Mouse (Mus musculus) G1E (cell line): ENCODE data around the gene Xylt1. TPM values are rescaled to one million over a fixed set of nuclear protein-coding genes. Genes with fewer than 3 reads are reported as not detected.

Experiments
- ATAC-seq: 2 replicates; pipeline ENCODE4 v1.8.0; 2016; ENCODE audit warnings: mild to moderate bottlenecking; ENCODE audit not compliant: insufficient number of reproducible peaks, poor library complexity, low FRiP score, severe bottlenecking; ENCODE audit errors: extremely low read depth
- DNase-seq: peaks from one replicate; pipeline ENCODE4 v3.0.0; 2012; ENCODE audit warnings: low spot score
- H3K27me3 ChIP-seq: 2 replicates; pipeline ENCODE4 v1.6.1; 2012; ENCODE audit warnings: mild to moderate bottlenecking, low read length, inconsistent platforms; ENCODE audit not compliant: insufficient read depth
- H3K36me3 ChIP-seq: replicated peaks from 2 replicates; pipeline ENCODE3; 2012; ENCODE audit warnings: mild to moderate bottlenecking, inconsistent platforms
- H3K4me1 ChIP-seq: 2 replicates; pipeline ENCODE4 v1.6.1; 2012; ENCODE audit warnings: low read depth, low read length, inconsistent platforms, mixed read lengths; ENCODE audit not compliant: insufficient read depth
- H3K4me3 ChIP-seq: 2 replicates; pipeline ENCODE4 v1.5.1; 2012; ENCODE audit warnings: low read depth, mild to moderate bottlenecking, inconsistent platforms, low read length, moderate library complexity, mixed read lengths
- H3K9me3 ChIP-seq: replicated peaks from 2 replicates; pipeline ENCODE4 v1.6.1; 2012; ENCODE audit warnings: inconsistent platforms
- CTCF ChIP-seq: IDR thresholded peaks from 2 replicates; pipeline ENCODE4 v1.5.1; 2012; ENCODE audit warnings: low read depth, low read length, inconsistent platforms, mixed read lengths
- GATA1 ChIP-seq: IDR thresholded peaks from 2 replicates; pipeline ENCODE4 v1.6.1; 2012; ENCODE audit warnings: borderline replicate concordance, low read length, inconsistent platforms, mixed read lengths
- GATA2 ChIP-seq: IDR thresholded peaks from 2 replicates; pipeline ENCODE4 v1.6.1; 2012; ENCODE audit warnings: low read depth, low read length, inconsistent platforms, borderline replicate concordance
- POLR2AphosphoS5 ChIP-seq: IDR thresholded peaks from 2 replicates; pipeline ENCODE4 v1.6.1; 2012; ENCODE audit warnings: low read depth, low read length, inconsistent platforms; ENCODE audit not compliant: insufficient replicate concordance
- TAL1 ChIP-seq: conservative IDR thresholded peaks from 2 replicates; pipeline ENCODE4 v1.6.1; 2012; ENCODE audit warnings: low read depth, low read length, inconsistent platforms, mixed read lengths
- polyA plus RNA-seq: library from polyadenylated mRNA; stranded (reverse); fragments of >175 nt; gene quantifications from 2 replicates; pipeline ENCODE4 v1.2.3, GENCODE M21; 2012
- total RNA-seq, 2 experiments: library from RNA; stranded (forward) in 1 of 2; stranded (reverse) in 1 of 2; fragments of 200-1000 nt in 1 of 2; fragments of >200 nt in 1 of 2; fragmentation: Nextera tagmentation in 1 of 2; gene quantifications; 2 replicates each; pipeline ENCODE4 v1.2.3; 2014 to 2017

Gene Xylt1
- total and polyA plus RNA-seq, 3 experiments: 0.11 TPM; not detected in 2

GRCm38 (mm10) chr7:117635584-117635983 lies 254.8 kb downstream of the Xylt1 start:
- no peak for TF ChIP-seq TAL1
- no peak for TF ChIP-seq GATA1
- TF ChIP-seq GATA2: no peak
- no peak for TF ChIP-seq POLR2AphosphoS5
- no peak for TF ChIP-seq CTCF
- peaks cover 61% of the 10 kb centered on the region for H3K9me3 ChIP-seq
- H3K36me3 ChIP-seq: no peaks in the 10 kb centered on the region
- H3K4me3 ChIP-seq: no peak overlapping the region
- H3K27me3 ChIP-seq: no peaks in the 10 kb centered on the region
- DNase-seq: no peak
- no peaks in the 10 kb centered on the region for H3K4me1 ChIP-seq
- ATAC-seq: no peak

GRCm38 (mm10) chr7:117636713-117637112 lies 255.9 kb downstream of the Xylt1 start:
- TF ChIP-seq TAL1: no peak
- TF ChIP-seq GATA1: no peak
- no peak for TF ChIP-seq CTCF
- TF ChIP-seq GATA2: no peak
- no peak for TF ChIP-seq POLR2AphosphoS5
- ATAC-seq: no peak
- Histone ChIP-seq H3K9me3 (peaks cover 65% of the 10 kb centered on the region), H3K4me3 (no peak overlapping the region), H3K27me3 (no peaks in the 10 kb centered on the region), H3K4me1 (no peaks in the 10 kb centered on the region), H3K36me3 (no peaks in the 10 kb centered on the region)
- DNase-seq: no peak

GRCm38 (mm10) chr7:117637997-117638396 lies 257.2 kb downstream of the Xylt1 start:
- no peaks in the 10 kb centered on the region for H3K27me3 ChIP-seq

GRCm38 (mm10) chr7:117652637-117653036 lies 271.9 kb downstream of the Xylt1 start:
- Histone ChIP-seq H3K36me3 (no peaks in the 10 kb centered on the region), H3K4me1 (no peaks in the 10 kb centered on the region), H3K27me3 (no peaks in the 10 kb centered on the region), H3K4me3 (no peak overlapping the region), H3K9me3 (peaks cover 53% of the 10 kb centered on the region)
- ATAC-seq: no peak
- no peak for TF ChIP-seq CTCF
- TF ChIP-seq TAL1: no peak
- no peak for TF ChIP-seq POLR2AphosphoS5
- no peak for TF ChIP-seq GATA2
- no peak for TF ChIP-seq GATA1
- DNase-seq: no peak

More at GRCm38 (mm10) chr7:117637997-117638396, 257.2 kb downstream of the Xylt1 start:
- DNase-seq (no peak), ATAC-seq (no peak)
- peaks cover 73% of the 10 kb centered on the region for H3K9me3 ChIP-seq
- no peaks in the 10 kb centered on the region for H3K4me1 ChIP-seq
- H3K4me3 ChIP-seq: no peak overlapping the region
- H3K36me3 ChIP-seq: no peaks in the 10 kb centered on the region
- TF ChIP-seq CTCF (no peak), TAL1 (no peak), GATA1 (no peak), POLR2AphosphoS5 (no peak), GATA2 (no peak)

- ATAC-seq (no peak), DNase-seq (no peak)
- Histone ChIP-seq H3K9me3 (peaks cover 54% of the 10 kb centered on the region), H3K4me1 (no peaks in the 10 kb centered on the region), H3K36me3 (no peaks in the 10 kb centered on the region), H3K27me3 (no peaks in the 10 kb centered on the region), H3K4me3 (no peak overlapping the region)
- TF ChIP-seq GATA2 (no peak), TAL1 (no peak), CTCF (no peak), POLR2AphosphoS5 (no peak), GATA1 (no peak)
Measured at GRCm38 (mm10) chr7:117655732-117656131, 275.0 kb downstream of the Xylt1 start.

- Histone ChIP-seq H3K4me1 (no peaks in the 10 kb centered on the region), H3K4me3 (no peak overlapping the region), H3K36me3 (no peaks in the 10 kb centered on the region), H3K9me3 (peaks cover 48% of the 10 kb centered on the region), H3K27me3 (no peaks in the 10 kb centered on the region)
- TF ChIP-seq POLR2AphosphoS5: no peak
- DNase-seq (no peak), ATAC-seq (no peak)
Measured at GRCm38 (mm10) chr7:117658180-117658579, 277.4 kb downstream of the Xylt1 start.

GRCm38 (mm10) chr7:117658739-117659138 lies 278.0 kb downstream of the Xylt1 start:
- ATAC-seq (no peak), DNase-seq (no peak)
- Histone ChIP-seq H3K27me3 (no peaks in the 10 kb centered on the region), H3K9me3 (peaks cover 48% of the 10 kb centered on the region), H3K4me1 (no peaks in the 10 kb centered on the region), H3K4me3 (no peak overlapping the region), H3K36me3 (no peaks in the 10 kb centered on the region)
- TF ChIP-seq GATA2 (no peak), TAL1 (no peak), GATA1 (no peak), CTCF (no peak), POLR2AphosphoS5 (no peak)
